Mouse (Mus musculus): ENCODE measurements at regions not wholly inside any gene's neighbourhood (a gene's known extent, or its start where the extent isn't known, plus 50 kb on each side); places are given as distances from the start of the nearest gene placed in this dataset.

- TF ChIP-seq CTCF (IDR thresholded peaks at IDR 0.05; ENCODE audit: control insufficient read depth, insufficient read depth, insufficient replicate concordance, low read depth, low read length) (no peak), POLR2A (IDR thresholded peaks at IDR 0.05; ENCODE audit: control insufficient read depth, low read depth, low read length) (no peak)
Observed at GRCm38 (mm10) chr13:52777396-52778034, 152.0 kb downstream of the Auh start.
